Mouse (Mus musculus) adrenal gland, postnatal 4 days (tissue): Measurements from ENCODE around the gene 6030458C11Rik. TPM values are rescaled to one million over a fixed set of nuclear protein-coding genes. Genes with fewer than 3 reads are reported as not detected.
"Not testable (repeated sequence)": the region's sequence is repeated elsewhere in the genome, so short reads cannot be mapped to it uniquely, and the experiment has no call there.

Source experiments
- DNase-seq, 2 experiments: peaks; one replicate each; pipeline ENCODE4 v3.0.0; 2021 to 2022; ENCODE audit warnings: low spot score in 2 of 2, mixed read lengths in 2 of 2
- total RNA-seq, 2 experiments: library from RNA; stranded (reverse); gene quantifications; 2 replicates each; pipeline ENCODE4 v1.2.3; 2021

Gene 6030458C11Rik
- total RNA-seq, 2 experiments from 2014 or later = 18.4 to 18.8 TPM

DNA sequence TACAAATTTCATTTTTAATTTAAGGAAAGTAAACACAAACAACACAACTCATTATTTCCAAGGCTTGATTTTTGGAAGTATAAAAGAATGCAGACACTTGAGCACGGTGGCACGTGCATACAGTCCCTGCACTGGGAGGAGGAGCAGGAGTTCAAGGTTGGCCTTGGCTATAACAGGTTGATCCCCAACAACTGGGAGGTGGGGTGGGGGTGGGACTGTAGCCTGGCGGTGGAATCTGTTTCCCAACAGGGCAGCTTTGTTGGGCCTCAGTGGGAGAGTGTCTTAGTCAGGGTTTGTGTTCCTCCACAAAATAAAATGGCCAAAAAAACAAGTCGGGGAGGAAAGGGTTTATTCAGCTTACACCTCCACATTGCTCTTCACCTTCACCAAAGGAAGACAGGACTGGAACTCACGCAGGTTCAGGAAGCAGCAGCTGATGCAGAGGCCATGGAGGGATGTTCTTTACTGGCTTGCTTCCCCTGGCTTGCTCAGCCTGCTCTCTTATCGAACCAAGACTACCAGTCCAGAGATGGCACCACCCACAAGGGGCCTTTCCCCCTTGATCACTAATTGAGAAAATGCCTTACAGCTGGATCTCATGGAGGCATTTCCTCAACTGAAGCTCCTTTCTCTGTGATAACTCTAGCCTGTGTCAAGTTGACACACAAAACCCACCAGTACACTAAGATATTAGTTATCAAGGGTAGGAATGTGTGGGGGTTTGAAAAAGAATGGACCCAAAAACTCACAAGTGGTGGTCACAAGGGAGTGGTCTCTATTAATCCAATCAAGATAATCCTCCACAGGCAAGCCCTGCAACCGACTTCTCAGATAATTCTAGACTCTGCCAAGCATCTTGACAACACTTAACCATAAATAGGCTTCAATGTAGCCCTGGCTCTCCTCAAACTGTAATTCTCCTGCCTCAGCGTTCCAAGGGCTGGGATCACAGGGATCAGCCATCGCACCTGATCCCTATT, 1.7 kb downstream of the 6030458C11Rik start:
- DNase-seq = no peak

DNA sequence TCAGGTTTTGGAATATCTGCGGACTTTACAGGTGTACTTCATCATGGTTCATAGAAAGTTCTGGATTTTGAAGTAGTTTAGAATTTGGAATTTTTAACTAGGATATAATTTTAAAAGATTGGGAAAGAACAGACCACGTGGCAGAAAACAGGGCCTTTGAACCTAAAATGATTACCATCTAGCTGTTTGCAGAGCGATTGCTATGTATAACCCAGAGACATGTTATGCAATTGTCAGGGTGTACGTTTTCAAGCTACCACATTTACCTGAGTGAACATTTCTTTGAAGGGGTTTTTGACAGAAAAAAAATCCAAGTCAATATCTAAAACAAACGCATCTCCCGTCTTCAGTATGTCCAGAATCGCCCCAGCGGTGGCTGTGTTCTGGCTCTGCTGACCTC, 6.9 kb downstream of the 6030458C11Rik start:
- DNase-seq = no peak

DNA sequence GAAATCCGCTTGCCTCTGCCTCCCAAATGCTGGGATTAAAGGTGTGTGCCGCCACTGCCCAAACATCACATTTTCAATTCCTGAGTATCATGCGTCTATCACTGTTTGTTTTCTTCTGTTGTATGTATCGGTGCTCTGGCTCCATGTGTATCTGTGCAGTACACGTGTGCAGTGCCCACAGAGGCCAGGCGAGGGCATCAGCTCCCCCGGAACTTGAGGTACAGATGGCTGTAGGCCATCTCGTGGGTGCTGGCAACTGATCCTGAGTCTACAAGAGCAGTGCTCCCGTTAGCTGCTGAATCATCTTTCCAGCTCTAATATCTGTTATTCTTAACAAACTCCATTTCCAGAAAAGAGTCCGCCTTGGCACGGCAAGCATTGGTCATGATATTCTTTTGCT, 11.8 kb downstream of the 6030458C11Rik start:
- DNase-seq = no peak

DNA sequence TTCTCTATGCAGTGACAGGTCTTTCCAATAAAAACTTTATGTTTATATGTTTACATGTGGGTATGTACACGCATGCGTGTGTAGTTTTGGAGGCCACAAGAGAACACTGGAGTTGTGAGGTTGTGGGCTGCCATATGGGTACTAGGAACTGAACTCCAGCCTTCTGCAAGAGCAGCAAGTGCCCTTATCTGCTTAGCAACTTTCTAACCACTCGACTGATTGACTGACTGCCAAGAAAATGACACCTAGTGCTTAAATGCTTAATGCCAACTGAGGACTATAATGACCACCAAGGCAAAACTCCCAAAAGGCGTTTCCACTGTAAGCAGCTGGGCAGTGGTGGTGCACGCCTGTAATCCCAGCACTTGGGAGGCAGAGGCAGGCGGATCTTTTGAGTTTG, 15.1 kb downstream of the 6030458C11Rik start:
- no peak for DNase-seq

DNA sequence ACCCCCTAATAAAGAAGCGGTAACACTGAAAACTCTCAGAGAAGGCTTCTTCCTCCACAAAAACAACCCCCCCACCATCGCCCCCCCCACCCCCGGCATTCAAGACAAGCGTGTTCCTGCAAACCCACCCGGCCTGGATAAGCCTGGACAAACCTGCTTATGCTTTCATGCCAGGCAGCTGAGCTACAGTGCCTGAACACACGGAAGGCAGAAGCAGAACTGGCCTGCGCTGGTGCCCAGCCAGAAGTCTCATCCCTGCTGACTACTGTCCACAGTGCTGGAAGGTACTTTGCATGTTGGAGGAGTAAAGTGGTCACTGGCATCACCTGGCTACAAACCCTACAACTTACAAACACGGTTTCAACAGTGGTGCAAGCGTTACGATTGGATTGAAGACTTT, 17.4 kb downstream of the 6030458C11Rik start:
- DNase-seq = no peak

DNA sequence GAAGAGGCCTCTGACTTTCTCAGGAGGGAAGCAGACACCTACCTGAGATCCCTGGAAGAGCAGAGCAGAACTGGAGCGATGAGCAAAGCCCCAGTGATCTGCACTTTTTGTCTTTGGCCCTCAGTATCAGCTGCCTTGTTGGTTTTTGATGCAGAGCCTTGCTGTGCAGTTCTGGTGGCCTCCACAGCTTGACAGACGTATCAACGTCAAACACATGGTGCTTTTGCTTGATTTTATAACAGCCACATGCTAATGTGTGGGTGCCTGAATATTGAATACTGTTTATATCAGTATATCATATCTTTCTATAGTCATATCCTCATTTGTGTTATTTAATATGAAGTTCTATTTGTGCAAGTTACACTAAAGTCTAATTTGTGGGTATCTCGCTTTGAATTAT, 19.4 kb downstream of the 6030458C11Rik start:
- no peak for DNase-seq

DNA sequence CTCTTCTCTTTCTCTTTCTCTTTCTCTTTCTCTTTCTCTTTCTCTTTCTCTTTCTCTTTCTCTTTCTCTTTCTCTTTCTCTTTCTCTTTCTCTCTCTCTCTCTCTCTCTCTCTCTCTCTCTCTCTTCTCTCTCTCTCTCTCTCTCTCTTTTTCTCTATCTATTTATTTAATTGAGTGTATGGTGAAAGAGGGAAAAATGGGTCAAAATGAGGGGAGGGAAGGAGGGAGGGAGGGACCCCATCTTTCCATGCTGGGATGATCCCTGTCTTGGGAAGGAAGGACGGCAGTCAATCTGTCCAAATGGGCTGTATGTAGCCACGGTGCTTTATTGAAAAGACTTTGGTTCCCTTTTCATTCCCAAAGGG, 23.3 kb downstream of the 6030458C11Rik start:
- DNase-seq = not testable (repeated sequence)

DNA sequence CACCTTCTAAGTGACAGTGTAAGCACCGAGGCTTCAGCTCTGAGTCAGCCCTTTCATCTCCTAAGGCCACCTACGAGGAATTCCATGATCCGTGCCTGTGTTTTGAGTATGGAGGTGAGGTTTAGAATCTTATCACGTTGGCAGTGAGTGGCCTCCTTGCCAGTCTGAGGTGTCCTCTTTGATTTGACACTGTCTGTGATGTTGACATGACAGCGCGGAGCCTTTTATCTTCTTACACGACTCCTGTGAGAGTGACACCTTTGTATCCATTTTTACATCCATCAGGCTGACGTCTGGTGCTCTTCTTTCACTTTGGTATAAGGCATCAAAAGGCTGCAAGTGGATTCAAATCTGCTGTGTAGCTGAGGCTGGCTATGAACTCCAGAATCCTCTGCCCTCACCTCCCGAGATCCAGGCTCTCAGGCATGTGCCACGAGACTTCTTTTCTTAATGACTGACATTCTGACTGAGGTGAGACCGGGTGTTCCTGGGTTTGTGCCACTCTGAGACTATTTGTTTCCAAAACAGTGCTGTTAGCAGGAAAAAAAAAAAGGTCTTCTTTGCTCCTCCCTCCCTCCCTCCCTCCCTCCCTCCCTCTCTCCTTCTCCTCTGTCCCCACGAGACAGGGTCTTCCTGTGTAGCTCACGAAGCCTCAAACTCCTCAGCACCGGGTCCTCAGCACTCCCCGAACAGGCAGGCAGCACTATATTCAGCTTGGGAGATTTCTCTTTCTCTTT, 23.9 kb downstream of the 6030458C11Rik start:
- no peak for DNase-seq

DNA sequence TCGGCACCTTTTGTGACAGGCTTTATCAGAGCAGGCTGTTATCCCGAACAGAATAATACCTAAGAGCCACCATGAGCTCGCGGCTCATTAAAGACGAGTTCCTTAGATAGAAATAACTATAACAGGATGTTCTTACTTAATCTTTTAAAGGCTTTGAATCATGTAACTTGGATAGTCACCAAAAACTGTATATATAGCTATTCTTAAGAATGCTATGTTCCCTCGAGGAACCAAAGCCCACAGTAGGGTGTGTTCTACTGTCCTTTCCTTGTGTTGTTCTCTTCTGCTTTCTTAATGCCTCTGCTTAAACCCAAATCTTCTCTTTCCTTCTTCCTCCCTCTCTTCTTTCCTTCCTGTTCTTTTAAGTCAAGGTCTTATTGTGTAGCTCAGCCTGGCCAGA, 26.4 kb downstream of the 6030458C11Rik start:
- no peak for DNase-seq

DNA sequence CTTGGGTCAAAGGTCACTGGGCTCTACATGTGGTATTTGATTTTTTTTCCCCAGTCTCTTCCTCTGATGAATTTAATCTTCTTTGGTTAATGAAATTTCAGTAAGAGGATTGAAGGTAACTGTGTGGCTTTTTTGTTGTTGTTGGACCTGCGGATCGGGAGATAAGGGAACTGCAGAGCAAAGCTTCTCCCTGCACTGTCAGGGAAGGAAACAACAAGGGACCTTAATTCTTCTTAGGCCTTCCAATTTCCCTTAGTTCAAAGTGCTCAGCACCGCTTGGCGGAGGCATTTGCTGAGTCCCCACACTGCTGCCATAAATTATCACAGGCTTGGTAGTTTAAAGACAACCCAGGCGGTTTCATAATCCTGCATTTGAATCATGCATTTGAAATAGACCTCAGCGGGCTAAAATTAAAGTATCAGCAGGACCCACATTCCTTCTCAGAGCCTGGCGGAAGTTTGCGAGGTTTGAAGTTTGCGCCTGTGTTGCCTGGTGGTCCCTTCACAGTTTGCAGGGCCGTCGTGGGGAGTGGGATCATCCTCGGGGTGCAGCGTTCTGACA, 28.5 kb downstream of the 6030458C11Rik start:
- no peak for DNase-seq

DNA sequence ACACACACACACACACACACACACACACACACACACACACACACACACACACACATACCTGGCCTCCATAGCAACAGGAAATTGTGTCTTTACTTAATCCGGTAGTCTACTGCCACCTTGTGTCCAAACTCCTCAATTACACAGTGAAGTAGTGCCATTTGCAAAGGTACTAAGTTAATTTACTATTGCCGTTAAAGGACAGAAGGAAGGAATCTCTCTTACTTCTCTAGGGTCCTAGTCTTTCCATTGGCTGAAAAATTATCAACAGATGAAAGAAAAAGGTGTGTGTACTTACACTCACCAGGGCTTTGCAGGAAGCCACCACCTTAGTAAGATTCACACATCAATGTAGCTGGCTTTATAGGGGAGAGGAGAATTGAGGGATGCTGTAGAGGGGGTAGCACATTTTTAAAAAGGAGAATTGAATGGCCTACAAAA, 29.0 kb downstream of the 6030458C11Rik start:
- no peak for DNase-seq

DNA sequence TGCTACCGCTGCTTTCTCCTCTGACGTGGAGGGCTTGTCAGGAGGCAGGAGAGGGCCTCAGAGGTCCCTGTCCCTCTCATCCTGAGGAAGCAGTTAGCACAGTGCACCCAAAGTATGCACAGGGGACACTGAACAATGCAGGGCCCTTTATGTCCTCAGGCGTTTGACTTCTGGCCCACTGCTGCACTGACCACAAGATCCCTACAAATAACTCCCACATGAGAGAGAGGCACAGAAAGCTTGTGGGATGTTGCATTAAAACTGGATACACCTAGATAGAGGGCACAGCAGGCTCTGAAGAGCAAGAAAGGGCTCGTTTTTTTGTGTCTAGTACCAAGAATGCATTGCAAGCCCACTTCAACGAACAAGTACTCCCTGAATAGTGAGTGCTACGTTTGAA, 30.1 kb downstream of the 6030458C11Rik start:
- DNase-seq = no peak

DNA sequence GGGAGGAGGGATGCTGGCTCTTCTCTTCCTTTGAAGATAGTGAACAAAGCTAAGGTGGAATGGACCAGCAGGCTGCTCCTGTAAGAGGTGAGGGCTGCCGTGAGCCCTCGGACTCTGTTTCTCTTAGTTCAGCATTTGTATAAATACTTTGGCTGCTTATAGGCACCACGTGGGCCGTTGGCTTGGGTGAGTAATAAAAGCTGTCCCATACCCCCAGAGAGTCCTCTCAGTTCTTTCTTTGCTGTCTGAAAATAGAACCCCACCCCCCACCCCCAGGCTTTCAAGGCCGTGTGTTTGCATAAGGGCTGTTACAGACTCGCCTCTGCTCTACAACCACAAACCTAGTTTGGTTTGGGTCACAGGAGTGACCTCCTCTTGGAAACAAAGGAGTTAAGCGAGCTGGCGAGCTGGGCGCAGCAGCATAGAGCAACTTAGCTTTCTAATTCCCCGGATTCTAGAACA, 35.0 kb downstream of the 6030458C11Rik start:
- DNase-seq = no peak

DNA sequence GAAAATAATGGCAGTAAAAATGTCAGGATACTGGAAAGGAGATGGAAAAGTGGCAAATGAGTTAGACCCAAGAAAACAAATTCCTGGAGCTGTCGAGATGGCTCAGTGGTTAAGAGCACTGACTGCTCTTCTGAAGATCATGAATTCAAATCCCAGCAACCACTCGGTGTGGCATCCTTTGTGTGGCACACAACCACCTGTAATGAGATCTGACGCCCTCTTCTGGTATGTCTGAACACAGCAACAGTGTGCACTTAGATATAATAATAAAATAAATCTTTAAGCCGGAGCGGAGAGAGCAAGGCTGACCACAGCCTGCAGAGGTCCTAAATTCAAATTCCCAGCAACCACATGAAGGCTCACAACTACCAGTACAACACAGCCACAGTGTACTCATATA, 35.9 kb downstream of the 6030458C11Rik start:
- no peak for DNase-seq

DNA sequence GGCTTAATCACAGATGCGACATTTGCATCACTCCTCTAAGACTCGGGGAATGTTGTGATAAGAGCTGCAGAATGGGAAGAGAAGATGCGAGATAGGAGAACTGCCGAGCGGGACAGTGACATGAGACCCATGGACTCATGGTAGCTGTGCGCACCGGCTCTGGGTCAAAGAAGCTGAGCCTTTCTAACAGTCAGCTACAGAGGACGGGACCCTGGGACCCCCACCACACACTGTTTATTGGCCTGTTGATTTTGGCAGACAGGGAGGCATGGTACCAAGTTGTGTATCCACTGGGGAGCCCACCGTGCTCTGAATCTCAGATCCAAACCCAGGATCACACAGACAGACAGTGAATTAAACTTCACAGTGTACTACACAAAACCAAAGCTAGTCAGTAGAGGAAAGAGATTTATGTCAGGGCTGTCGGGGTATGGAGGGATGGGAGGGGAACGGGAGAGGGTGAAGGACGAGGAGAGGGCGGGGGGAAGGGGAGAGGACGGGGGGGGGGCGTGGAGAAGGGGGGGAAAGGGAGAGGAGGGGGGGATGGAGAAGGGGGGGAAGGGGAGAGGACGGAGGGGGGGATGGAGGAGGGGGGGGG, 42.6 kb downstream of the 6030458C11Rik start:
- DNase-seq = no peak

DNA sequence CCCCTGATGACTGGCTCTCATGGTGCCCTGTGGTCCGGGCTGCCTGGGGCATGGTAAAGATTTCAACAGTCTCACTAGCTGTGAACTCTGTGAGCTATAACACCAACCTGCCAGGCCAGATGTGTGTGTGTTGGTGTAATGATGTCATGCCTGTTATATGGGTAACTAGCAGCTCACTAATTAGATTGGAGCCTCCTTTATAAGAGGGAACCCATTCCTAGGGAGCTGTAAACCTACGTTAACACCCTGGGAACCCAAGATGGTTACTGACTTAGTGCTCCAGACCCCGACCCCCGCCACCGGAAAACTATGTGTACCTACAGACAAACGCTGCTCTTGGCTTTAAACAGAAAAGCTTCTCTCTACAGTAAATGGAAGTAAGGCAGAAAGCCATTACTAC, 43.2 kb downstream of the 6030458C11Rik start:
- no peak for DNase-seq

DNA sequence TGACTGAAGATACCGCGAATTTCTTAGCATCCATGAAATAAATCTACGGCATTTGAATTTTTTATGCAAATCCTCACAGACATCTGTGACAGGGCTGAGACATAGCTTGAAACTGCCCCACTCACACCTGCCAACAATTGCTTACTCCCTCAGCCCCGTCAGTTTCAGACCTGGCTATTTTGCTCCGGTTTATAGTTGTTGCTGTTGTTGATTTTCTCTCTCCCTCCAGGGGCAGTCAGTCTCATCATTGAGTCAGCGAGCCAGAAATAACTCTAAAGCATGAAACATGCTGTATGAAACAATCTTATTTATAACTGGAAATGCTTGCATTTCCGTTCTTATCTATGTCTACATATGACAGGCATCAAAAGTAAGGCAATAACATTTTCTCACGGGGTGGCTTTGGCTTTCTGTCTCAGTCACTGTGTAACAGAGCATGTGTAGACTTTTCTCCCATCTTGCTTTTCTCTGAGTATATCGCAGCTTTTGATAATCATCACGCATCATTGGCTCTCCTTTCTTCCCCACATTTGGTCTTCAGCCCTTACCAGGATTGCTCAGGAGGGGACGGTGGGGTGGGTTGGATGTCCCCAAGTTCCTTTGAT, 50.2 kb downstream of the 6030458C11Rik start:
- DNase-seq = no peak

DNA sequence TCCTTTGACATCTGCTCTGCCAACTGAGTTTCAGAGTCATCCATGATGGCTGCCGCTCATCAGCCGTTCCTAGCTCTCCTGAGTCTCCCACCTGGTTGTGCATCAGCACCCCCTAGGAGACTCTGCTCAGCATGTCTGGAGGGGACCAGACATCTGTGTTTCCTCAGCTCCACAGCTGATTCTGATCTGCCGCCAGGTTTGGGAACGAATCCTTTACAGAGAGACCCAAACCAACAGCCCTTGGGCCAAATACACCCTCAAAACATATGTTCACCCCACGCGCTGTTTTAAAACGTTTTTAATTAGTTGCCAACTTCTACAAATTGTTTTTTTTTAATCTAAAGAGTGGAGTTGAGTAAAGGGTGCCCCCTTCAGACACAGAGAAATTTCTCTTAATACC, 53.5 kb downstream of the 6030458C11Rik start:
- DNase-seq = no peak

DNA sequence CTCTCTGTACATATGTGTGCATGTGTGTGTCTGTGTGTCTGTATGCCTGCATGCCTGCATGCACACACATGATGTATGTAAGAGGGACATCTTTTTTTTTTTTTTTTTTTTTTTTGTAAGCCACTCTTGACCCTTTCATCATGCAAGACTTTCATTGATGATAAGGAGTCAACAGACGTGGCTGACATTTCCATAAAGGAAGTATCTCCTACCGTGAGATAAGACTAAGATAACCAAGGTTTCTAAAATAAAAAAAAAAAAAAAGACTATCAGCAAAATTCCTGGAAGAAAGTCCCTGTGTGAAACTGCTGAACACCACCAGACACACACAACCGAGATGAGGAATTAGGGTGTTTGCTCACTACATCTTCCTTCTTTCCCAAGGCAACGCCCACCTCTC, 57.6 kb downstream of the 6030458C11Rik start:
- DNase-seq = no peak

DNA sequence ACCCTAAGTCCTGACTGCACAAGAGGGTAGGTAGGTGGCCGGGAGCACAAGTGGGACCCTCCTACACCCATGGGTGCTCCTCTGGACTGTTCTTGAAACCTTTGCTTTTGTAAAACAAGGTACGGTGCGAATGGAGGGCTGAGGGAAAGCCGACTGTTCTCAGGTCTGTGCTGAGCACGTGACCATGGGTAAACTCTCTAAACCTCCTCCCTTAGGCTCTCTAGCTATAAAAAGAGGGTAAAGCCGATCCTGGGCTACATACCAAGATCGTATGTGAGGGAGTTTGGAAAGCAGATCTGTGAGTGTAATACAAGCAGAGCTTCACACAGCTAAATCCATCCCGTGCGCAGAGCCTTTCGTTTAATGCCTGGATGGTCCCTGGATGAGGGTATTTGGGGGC, 61.3 kb downstream of the 6030458C11Rik start:
- no peak for DNase-seq
